Mouse (Mus musculus) spleen, postnatal 10 days (tissue): ENCODE measurements around the gene Ppm1d.

ENCODE experiments used
- DNase-seq, 2 experiments: peaks; one replicate each; pipeline ENCODE4 v3.0.0; 2021 to 2022; ENCODE audit warnings: low spot score in 2 of 2

The Ppm1d gene

DNA sequence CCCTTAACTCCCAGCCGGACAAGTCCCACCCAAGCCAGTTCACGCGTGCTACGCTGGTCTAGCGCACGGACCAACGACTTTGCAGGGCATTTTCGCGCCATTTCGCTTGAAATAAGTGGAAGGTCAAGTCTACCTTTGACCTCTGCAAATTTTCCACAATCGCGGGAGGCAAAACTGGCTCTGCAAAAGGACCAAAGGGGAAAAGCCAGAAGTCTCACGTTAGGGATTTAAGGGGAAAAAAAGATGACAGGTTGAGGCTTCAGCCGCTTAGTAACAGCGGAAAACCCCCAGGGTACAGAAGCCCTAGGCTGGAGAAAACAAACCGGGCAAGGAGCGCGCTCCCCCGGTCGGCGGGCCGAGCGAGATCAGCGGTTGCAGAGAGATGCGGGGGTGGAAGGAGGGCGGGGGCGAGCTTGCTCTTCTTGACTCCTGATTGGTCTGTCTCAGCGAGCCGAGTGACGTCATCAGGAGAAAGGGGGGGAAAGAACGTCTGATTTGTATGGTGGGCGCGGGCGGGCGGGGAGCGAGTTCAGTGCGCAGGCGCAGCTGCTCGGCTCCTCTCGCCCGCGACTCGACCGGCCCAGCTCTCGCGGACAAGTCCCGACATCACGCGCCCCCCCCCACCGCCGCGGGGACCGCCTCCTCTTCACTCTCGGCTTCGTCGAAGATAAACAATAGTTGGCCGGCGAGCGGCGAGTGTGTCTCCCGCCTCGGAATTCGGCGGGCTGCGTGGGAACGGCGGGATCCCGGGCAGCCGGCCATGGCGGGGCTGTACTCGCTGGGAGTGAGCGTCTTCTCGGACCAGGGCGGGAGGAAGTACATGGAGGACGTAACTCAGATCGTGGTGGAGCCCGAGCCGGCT is at the start of gene Ppm1d:
Ppm1d (plus strand) TSS at position 532 of the 862 bp plus-strand sequence.
- DNase-seq, result peak; percentile 95 to 99

DNA sequence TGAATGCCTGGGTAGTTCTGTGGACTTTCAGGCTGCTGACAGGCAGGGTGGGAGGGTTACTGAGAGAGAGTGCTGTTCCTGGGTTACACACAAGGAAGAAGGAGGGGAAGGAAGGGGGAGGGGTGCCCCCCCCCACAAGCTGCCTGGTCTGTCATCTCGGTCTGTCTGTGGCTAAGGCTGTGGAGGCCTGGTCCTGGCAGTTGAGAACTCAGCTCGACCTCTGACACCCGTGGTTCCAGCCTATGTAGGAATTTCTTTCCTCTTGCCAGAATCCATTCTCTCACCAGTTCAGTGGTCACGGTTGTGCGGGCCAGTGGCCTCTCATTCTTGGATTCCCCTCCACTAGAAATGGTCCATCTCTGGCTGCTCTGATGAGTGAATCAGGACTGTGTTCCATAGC is 46.4 kb upstream of the Ppm1d start:
- no peak for DNase-seq

DNA sequence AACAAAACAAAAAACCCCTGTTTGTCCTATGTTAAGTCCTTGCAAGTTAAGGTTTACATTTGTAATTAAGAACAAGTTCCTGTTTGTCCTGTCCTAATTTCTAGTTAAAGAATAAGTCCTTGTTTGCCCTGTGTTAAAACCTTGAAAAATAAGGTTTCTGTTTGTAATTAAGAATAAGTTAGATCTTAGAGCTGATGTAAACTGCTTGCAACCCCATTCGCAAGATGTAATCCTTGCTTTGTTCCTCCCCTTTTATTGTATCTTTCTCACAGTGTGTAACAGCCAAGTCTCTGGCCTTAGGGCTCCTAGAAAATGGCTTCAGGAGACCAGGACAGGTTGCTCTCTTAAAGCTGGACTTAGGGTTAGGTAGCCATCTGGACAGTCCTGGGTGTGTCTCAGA is 43.7 kb upstream of the Ppm1d start:
- DNase-seq, result no peak

DNA sequence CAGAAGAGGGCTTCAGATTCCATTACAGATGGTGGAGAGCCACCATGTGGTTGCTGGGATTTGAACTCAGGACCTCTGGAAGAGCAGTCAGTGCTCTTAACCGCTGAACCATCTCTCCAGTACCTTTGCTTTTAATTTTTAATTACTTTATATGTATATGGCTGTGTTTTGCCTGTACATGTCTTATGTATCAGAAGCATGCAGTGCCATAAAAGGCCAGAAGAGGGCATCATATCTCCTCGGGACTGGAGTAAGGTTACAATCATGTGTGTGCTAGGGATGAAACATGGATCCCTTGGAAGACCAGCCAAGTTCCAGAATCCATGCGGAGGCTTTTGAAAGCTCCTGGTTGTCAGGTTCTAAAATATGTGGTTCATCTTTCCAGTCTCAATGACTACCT is 40.4 kb upstream of the Ppm1d start:
- DNase-seq, result peak; percentile 57 to 84

DNA sequence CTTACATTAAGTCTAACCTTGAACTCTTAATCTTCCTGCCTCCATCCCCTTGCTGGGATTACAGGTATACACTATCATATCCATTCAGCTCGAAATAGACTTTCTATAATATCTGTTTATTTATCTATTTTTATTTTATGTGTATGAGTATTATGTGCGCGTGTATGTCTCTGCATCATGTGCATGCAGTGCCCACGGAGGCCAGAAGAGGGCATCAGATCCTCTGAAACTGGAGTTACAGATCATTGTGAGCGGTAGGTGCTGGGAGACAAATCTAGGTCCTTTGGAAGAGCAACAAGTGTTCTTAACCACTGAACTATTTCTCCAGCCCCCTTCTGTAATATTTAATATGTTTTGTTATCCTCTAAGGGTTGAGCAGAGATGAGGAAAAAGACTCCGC is 37.7 kb upstream of the Ppm1d start:
- DNase-seq, result peak; percentile 29 to 71

DNA sequence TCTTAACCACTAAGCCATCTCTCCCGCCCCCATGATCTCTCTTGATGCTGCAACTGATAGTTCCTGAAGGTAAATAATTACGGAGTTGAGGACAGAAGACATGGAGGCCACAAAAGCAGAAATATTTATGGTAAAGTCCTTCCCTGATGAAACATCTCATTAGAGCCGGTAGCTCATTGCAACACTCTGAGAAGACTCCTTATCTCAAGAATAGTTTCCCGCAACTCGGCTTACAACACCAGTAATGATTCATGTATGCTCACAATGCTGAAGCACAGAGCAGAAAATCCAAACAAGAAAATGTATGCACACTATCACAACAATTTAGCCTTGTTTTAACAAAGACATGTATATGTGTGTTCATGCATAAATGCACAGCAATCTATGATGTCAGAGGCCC is 35.9 kb upstream of the Ppm1d start:
- no peak for DNase-seq

DNA sequence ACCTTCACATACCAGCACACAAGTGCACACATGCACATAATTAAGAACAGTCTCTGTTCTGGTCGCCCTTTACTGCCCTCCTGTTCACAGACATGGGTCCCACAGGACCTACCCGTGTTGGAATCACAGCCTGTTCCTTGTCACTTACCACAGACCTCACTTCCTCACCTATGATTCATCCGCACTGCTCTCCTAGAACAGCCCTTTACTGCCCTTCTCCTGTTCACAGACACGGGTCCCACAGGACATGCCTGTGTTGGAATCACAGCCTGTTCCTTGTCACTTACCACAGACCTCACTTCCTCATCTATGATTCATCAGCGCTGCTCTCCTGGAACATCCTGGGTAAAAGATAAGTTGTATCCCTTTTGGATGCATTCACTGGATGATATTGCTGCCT is 33.4 kb upstream of the Ppm1d start:
- DNase-seq, result no peak

DNA sequence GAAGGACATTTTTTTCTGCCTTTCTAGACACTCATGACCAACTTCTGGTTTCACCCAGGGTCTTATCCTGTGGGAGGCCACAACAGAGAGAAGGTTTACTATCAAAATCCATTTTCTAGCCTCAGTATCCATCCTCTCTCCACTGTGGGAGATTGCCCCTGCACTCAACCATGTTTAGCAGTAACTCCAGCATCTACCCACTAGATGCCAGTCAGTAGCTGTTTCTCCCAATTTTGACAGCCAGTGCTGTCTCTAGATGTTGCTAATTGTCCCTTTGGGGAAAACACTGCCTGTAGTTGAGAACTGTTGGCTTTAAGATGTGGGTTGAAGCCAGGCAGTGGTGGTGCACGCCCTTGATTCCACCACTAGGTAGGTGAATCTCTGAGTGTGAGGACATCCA is 32.9 kb upstream of the Ppm1d start:
- no peak for DNase-seq

DNA sequence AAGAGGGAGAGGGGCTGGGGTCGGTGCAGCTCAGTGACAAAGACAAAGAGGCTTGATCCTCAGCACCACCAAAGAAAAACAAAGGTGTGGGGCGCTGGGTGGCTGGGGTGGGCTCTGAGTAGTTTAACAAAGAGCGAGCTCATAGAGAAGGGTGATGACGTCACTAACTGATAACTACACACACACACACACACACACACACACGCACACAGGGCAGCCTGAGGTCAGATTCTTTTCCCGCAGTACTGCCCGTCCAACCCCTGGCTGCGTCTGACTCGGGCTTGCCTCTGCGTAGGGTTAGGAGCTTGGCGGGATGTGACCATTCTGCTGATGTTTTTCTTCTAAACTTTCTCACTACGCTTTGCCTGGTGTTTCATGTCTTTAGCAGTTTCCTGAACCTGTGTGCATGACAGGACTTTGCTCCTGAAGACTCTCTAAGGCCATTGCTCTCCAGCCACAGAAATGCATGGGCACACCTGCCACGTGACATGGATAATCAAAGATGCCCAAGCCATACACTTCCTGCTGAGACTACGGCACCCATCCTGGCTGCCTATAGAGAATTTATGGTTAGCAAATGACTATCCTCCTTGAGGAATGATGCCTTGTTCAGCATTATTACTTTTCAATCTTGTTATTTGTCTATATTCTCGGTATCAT is 29.7 kb upstream of the Ppm1d start:
- DNase-seq, result no peak

DNA sequence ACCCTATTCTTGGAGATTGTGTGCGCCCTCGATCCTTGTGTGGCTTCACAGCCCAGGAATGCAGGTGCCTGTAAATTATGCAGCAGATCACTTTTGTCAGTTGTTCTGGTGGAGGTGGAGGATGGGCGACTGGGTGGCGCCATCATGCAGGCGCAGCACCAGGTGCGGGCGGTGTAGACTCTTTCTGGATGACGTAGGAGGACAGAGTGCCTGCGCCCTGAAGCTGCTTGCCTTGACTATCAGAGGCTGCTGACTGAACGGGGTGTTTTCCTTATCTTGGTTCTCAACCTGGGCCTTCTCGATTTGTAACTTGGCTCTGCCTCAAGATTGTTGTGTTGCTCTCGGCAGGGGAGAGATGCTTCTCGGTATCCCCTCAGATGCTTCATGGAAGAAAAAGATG is 13.1 kb upstream of the Ppm1d start:
- DNase-seq, result peak; percentile 37 to 70

DNA sequence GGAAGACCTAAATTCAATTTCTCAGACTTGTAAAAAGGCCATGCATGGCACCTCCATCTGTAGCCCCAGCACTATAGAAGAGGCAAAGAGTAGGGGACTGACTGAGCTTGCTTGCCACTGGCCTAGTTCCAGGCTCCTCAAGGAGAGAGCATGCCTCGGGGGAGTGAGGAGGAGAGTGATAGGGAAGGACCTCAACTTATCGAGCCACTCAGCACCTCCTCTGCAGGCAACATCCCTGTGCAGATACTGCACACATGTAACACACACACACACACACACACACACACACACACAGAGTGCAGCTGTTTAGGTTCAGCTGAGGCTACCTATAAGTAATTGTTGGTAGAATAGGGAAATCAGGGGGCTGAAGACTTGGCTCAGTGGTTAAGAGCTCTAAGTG is 11.2 kb upstream of the Ppm1d start:
- no peak for DNase-seq

DNA sequence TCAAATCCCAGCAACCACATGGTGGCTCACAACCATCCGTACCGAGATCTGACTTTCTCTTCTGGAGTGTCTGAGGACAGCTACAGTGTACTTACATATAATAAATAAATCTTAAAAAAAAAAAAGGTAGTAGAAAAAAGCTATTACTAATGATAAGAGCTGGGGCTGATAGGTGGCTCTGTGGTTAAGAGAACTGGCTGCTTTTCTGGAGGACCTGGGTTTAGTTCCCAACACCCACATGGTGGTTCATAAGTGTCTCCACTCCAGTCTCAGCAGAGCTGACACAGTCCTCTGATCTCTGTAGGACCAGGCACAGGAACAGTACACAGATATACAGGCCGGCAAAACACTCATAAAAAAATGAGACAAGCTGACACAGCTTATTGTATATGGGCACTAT is 9.9 kb upstream of the Ppm1d start:
- no peak for DNase-seq

DNA sequence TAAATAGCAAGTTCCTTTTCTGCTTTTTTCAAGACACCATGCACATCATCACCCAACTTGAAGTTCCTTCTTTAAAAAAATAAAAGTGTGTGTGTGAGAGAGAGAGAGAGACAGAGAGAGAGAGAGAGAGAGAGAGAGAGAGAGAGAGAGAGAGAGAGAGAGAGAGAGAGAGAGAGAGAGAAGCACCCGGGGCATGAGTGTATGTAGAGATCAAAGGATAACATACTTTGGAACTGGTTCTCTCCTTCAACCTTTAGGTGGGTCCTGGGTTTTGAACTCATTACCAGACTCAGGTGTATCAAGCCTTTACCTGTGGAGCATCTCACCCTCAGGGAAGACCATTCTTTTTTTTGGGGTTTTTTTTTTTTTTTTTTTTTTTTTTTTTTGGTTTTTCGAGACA is 9.2 kb upstream of the Ppm1d start:
- DNase-seq, result no peak

DNA sequence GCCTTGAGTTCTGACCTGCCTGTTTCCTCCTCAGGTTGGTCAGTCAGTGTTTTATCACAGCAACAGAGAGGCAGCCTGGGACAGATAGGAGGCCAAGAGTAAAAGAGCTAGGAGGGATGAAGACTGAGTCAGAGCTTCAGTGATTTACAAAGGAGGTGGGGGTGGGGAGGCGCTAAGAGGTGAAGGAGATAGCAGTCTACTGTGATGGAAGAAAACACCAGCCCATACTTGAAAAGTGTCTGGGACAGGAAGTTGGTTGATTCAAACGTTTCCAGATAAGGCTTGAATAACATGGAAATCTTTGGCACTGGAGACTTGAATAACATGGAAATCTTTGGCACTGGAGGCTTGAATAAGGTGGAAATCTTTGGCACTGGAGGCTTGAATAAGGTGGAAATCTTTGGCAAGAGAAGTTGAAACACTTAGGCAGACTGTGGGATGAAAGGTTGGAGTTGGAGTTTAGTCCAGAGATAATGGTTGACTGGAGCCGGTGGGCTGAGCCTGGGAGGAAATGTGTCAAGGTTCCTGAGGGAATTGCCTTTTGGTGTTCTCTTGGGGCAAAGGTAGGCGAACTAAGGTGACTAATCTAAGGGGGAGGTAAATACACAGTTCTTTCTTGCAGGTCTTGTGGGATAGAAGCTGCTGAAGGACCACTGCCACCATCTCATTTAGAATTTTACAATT is 4.3 kb upstream of the Ppm1d start:
- no peak for DNase-seq

DNA sequence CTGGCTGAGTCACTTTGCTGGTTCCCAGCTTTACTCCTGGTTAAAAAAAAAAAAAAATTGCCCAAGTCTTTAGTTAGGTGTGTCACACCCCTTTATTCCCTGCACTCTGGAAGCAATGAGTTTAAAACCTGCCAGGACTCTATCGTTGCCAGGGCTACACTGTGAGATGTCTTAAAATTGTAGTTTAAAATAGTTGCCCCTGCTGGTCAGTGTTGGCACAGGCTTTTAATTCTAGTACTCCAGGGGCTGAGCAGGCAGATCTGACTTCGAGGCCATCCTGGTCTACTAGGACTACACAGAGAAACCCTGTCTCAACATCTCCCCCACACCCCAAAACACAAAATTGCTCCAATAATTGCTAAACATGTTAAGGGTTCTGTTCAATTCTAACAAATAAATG is 2.2 kb upstream of the Ppm1d start:
- DNase-seq, result peak in 1 of 2 experiments; percentile 33

DNA sequence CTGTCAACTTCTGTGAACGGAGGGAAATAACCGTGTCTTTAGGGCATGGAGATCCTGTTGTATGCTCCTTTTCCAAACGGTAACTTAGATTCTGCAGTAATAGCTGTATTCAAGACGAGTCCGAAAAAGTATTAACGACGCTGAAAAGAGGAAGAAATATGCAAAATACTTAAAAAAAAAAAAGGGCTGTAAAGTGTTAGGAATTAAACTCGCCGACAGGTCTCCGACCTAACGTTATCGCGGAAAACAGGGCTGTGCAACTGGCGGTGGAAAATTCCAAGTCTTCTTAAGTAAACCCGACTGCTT is 684 bp upstream of the Ppm1d start:
- no peak for DNase-seq

DNA sequence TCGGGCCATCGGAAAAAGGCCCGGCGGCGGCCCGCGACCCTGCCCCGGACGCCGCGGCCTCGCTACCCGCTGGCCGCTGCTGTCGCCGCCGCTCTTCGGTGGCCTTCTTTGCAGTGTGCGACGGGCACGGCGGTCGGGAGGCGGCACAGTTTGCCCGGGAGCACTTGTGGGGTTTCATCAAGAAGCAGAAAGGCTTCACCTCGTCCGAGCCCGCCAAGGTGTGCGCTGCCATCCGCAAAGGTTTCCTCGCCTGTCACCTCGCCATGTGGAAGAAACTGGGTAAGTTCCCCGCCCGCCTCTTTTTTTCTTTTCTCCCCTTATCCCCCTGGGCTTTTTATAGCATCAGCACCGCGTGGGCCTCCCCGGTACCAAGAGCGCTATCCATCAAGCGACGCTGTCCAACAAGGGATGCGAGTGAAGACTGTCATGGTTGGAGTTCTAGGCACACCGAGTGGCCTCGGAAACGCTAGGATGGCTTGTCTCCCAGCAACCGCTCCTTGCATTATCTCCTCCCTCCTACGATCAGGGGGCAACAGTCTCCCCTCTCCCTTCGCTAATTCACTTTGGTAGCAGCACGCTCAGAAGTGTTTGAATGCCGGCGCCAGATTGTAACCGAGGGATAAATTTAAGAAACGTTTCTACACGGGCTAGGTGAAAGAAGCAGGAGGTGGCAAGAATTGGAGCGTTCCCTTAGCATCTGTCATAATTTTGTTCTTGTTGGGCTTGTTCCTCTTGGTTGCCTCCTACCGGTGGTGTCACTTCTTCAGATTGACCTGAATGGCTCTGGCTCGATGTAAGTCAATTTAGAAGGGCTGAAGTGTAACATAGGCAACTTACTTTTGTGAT is 824 bp downstream of the Ppm1d start:
- peak; percentile 58 to 71 for DNase-seq

DNA sequence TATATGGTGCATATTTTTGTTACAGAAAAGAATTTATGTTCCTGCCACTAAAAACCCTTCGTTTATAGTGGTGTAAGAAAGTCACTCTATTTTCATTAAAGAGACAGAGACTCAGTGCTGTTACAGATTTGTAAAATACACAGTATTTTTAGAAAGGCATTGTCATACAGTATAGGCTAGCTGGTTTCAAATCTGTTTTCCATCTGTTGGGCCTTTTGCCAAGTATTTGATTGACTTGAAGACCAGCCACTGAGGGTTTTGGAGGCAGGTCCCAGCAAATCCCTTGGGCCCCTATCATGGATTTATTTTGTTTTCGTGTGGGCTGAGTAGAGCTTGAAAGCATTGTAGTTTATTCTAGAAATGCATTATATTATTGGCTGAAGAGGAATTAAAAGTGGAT is 1.8 kb downstream of the Ppm1d start:
- peak in 1 of 2 experiments; percentile 31 for DNase-seq

DNA sequence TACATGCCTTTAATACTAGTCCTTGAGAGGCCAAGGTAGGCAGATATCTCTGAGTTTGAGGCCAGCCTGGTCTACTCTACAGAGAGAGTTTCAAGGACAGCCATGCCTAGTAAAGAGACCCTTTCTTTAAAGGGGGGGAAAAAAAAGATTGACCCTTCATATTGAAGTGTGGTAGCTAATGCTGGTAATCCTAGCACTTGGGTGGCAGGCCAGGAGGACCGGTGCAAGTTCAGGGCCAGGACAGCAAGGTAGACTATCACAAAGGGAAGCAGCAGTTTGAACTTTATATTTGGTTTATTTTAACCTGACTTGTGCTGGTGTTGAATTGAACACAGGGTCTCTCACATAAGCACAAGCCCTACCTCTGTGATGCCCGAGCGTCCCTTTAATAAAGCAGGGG is 2.3 kb downstream of the Ppm1d start:
- no peak for DNase-seq

DNA sequence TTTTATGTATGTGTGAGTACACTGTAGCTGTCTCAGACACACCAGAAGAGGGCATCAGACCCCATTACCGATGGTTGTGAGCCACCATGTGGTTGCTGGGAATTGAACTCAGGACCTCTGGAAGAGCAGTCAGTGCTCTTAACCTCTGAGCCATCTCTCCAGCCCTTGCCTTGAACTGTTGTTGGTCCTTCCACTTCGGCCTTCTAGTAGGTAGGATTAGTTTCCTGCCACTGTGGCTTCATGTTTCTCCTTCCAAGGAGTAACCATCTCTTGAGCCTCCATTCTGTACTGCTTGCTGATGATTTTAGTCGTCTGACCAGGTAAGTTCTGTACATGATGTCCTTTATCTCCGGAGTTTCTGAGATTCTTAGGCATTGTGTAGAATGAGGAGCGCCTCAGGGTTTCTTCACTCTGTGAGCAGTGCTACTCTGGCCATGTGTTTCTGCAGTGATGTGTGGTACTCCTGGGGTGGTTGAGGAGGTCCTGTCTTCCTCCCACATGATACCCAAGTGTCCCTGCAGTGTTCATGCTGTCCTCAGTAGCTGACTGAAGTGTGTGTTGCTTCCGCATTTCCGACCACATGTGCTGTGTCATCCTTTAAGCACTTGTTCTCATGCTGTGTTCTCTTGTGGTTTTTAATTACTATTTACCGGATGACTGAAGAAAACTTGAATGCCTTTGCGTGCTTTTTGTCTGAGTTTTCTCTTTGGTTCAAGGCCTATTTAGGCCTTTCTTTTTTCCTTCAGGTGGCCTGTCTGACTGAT is 12.7 kb downstream of the Ppm1d start:
- no peak for DNase-seq

DNA sequence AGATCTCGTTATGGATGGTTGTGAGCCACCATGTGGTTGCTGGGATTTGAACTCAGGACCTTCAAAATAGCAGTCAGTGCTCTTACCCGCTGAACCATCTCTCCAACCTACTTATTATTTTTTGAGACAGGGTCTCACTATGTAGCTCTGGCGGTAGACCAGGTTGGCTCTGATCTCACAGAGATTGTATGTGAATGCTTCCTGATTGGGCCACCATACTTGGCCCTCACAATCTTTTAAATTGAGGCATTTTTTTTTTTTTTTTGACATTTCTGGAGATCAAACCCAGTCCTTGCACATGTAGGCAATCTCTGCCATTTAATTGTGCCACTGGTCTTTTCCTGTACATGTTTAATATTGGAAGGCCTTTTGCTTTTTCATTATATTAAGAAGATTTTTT is 17.7 kb downstream of the Ppm1d start:
- no peak for DNase-seq
